8 mouse cellular contexts compared by ENCODE assay signal in the genomic region with DNA sequence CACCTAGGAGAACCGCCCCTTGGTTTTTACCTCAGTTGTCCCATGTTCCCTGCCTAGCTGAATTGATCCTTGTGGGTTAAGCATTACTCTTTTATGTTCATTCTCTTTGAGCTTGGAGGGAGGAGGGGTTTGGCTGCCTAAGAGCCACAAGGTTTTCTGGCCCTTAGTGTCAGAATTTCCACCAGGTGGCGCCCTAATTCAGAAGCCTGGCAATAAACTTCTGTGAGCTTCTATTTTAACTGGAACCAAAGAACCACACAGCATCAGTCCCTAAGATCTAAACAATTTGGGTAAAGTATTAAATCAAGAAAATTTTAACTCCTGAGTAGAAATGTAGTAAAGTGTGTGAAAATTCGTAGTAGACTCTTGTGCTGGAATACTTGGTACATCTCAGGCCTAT.
A peak's percentile ranks its signal among the peaks of the same experiment; 100 is the strongest.
DNase-seq lines count a peak whose midpoint lies in the region; ATAC-seq and TF ChIP-seq lines count a peak whose summit lies in the region.

No protein-coding gene starts in this region.

- peak; percentile 71 to 85 for DNase-seq in CD8-positive naive resting alpha-beta T cell, adult 2 months (ENCODE audit: low read depth in 2 of 2, low spot score in 2 of 2)
- peak; percentile 79 for DNase-seq in T-cell, adult 2 months (ENCODE audit: low spot score)
- peak; percentile 70 for DNase-seq in gastrocnemius, postnatal 25 days
- DNase-seq in kidney, postnatal 36 days = peak; percentile 81 to 90
- peak; percentile 77 for DNase-seq in liver, postnatal 0 days
- DNase-seq in retina, postnatal 7 days (ENCODE audit: low read depth, low spot score) = peak; percentile 21
- DNase-seq in thymus, postnatal 4 days = peak; percentile 89

- no peak overlapping the region for H3K4me3 ChIP-seq in liver, postnatal 0 days (ENCODE audit: low read depth, low read length)

- TF ChIP-seq CTCF in liver, postnatal 0 days (IDR thresholded peaks at IDR 0.05; ENCODE audit: low read depth) = peak; percentile 84

- no peak overlapping the region for H3K4me2 ChIP-seq in liver, postnatal 0 days (ENCODE audit: low read depth, low read length)

- H3K36me3 ChIP-seq in liver, postnatal 0 days (replicated peaks; ENCODE audit: insufficient read depth, low read length) = peaks cover 13% of the 10 kb centered on the region

- no peak for TF ChIP-seq EP300 in liver, postnatal 0 days (IDR thresholded peaks at IDR 0.05; ENCODE audit: low read depth)

- no peak overlapping the region for H3K27ac ChIP-seq in liver, postnatal 0 days (ENCODE audit: low read depth)

- ATAC-seq in common myeloid progenitor, adult 5-6 weeks (replicated peaks; ENCODE audit: low read depth, poor library complexity, severe bottlenecking) = peak; percentile 63
- ATAC-seq in liver, postnatal 0 days = 0 out of 2 replicates have a peak, but pooled peaks have one; percentile 33

- no peaks in the 10 kb centered on the region for H3K27me3 ChIP-seq in liver, postnatal 0 days (ENCODE audit: insufficient read depth, low read length)

- H3K4me1 ChIP-seq in liver, postnatal 0 days (ENCODE audit: insufficient read depth) = peaks cover 22% of the 10 kb centered on the region

- no peaks in the 10 kb centered on the region for H3K9me3 ChIP-seq in liver, postnatal 0 days (ENCODE audit: low read length)

- WGBS in liver, postnatal 0 days (ENCODE audit: insufficient replicate concordance) = 29% methylated on average over 3 of the region's 3 CpGs

- H3K9ac ChIP-seq in liver, postnatal 0 days (replicated peaks) = no peak overlapping the region

Comparison
In these comparisons a context has a peak if more than half of its experiments do, and no peak if none do; other contexts are left out.
1. DNase-seq: peak in every context shown above with its lines; median percentile 89 in thymus, postnatal 4 days; 86 in kidney, postnatal 36 days; 79 in T-cell, adult 2 months; 78 in CD8-positive naive resting alpha-beta T cell, adult 2 months; 77 in liver, postnatal 0 days; 70 in gastrocnemius, postnatal 25 days; 21 in retina, postnatal 7 days.